Mouse (Mus musculus): ENCODE data around the gene Fam198a. TPM values are rescaled to one million over a fixed set of nuclear protein-coding genes. Genes with fewer than 3 reads are reported as not detected.

Fam198a gene
- polyA plus RNA-seq, 1 experiment from 2014 or later, result 0.85 TPM

DNA sequence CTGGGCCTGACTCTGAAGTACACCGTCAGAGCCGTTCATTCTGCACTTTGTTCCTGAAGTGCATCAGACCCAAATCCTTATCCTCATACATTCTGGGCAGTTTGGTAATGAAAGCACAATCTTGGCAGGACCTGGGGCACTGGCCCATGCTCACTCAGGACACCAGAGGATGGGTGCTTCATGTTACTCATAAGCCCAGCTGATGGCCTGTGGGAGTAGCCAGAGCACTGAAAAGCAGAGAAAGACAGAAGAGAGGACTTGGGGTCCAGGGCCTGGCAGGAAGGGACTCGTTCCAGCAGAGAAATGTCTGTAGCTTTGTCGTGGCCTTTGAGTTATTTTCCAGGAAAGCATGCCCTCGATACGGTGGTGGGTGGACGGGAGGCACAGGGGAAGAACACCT is 79.0 kb downstream of the Fam198a start:
- H3K4me1 ChIP-seq, result peaks cover 29% of the 10 kb centered on the region
- WGBS, result 90% methylated on average over 7 of the region's 7 CpGs
- no peaks in the 10 kb centered on the region for H3K27me3 ChIP-seq (ENCODE audit: low read depth, poor library complexity, severe bottlenecking)
- no peak overlapping the region for H3K27ac ChIP-seq (replicated peaks)
- H3K36me3 ChIP-seq, result no peaks in the 10 kb centered on the region
- no peak overlapping the region for H3K4me3 ChIP-seq
- H3K9me3 ChIP-seq (replicated peaks), result no peaks in the 10 kb centered on the region
- no peak for DNase-seq (ENCODE audit: low spot score)

Other genes with a start within 250 kb of the Fam198a start
- gene Sec22c, start 245.5 kb upstream of the Fam198a start, polyA plus RNA-seq (2016; fragmentation: Nextera tagmentation; extraction: Ambion mirVana), result 18.4 and 21.9 TPM in 2 replicates
- 91.8 and 103 TPM in 2 replicates for gene Ss18l2, start 240.7 kb upstream of the Fam198a start, polyA plus RNA-seq (2016; fragmentation: Nextera tagmentation; extraction: Ambion mirVana)
- 56.1 and 59.5 TPM in 2 replicates for gene Nktr, start 231.8 kb upstream of the Fam198a start, polyA plus RNA-seq (2016; fragmentation: Nextera tagmentation; extraction: Ambion mirVana)
- 4.8 and 6.6 TPM in 2 replicates for gene Zfp651, start 191.7 kb upstream of the Fam198a start, polyA plus RNA-seq (2016; fragmentation: Nextera tagmentation; extraction: Ambion mirVana)
- 0.15 and 0.16 TPM in 2 replicates for gene Klhl40, start 173.4 kb upstream of the Fam198a start, polyA plus RNA-seq (2016; fragmentation: Nextera tagmentation; extraction: Ambion mirVana)
- not detected in 2 replicates for gene Hhatl, start 158.5 kb upstream of the Fam198a start, polyA plus RNA-seq (2016; fragmentation: Nextera tagmentation; extraction: Ambion mirVana)
- gene Ccdc13, start 111.5 kb upstream of the Fam198a start, polyA plus RNA-seq (2016; fragmentation: Nextera tagmentation; extraction: Ambion mirVana), result 2.4 and 2.9 TPM in 2 replicates
- 207 and 245 TPM in 2 replicates for gene Higd1a, start 92.6 kb upstream of the Fam198a start, polyA plus RNA-seq (2016; fragmentation: Nextera tagmentation; extraction: Ambion mirVana)
- gene Ackr2, start 52.6 kb upstream of the Fam198a start, polyA plus RNA-seq (2016; fragmentation: Nextera tagmentation; extraction: Ambion mirVana), result 0.78 and 0.84 TPM in 2 replicates
- not detected in 2 replicates for gene Cyp8b1, start 34.7 kb upstream of the Fam198a start, polyA plus RNA-seq (2016; fragmentation: Nextera tagmentation; extraction: Ambion mirVana)
- gene Pomgnt2, start 46.1 kb downstream of the Fam198a start, polyA plus RNA-seq (2016; fragmentation: Nextera tagmentation; extraction: Ambion mirVana), result 13.1 and 14.6 TPM in 2 replicates
- gene Snrk, start 166.3 kb downstream of the Fam198a start, polyA plus RNA-seq (2016; fragmentation: Nextera tagmentation; extraction: Ambion mirVana), result 25.8 and 31.2 TPM in 2 replicates